Mouse (Mus musculus) cerebellum, adult 18-20 months (tissue): ENCODE measurements around the gene Odf2l.

Experiments used
- DNase-seq, 2 experiments: peaks; one replicate each; pipeline ENCODE4 v3.0.0; 2021

Gene Odf2l

GRCm38 (mm10) chr3:145142925-145143324 is 24.5 kb downstream of the Odf2l start:
- DNase-seq: no peak

- DNase-seq: no peak
These were observed 25.5 kb downstream of the Odf2l start for GRCm38 (mm10) chr3:145143856-145144255.

- DNase-seq: no peak
These were observed 28.5 kb downstream of the Odf2l start for GRCm38 (mm10) chr3:145146871-145147270.

GRCm38 (mm10) chr3:145147483-145147882 is 29.1 kb downstream of the Odf2l start:
- no peak for DNase-seq

- DNase-seq: no peak
These were observed 29.6 kb downstream of the Odf2l start for GRCm38 (mm10) chr3:145147952-145148351.

GRCm38 (mm10) chr3:145151092-145151491 is 32.7 kb downstream of the Odf2l start:
- no peak for DNase-seq

GRCm38 (mm10) chr3:145151933-145152332 is 33.5 kb downstream of the Odf2l start:
- no peak for DNase-seq

- no peak for DNase-seq
These were observed 38.5 kb downstream of the Odf2l start for GRCm38 (mm10) chr3:145156883-145157282.

GRCm38 (mm10) chr3:145158441-145158840 is 40.1 kb downstream of the Odf2l start:
- no peak for DNase-seq

GRCm38 (mm10) chr3:145166741-145167140 is 48.4 kb downstream of the Odf2l start:
- no peak for DNase-seq

- DNase-seq: no peak
These were observed 49.4 kb downstream of the Odf2l start for GRCm38 (mm10) chr3:145167766-145168165.

- no peak for DNase-seq
These were observed 50.7 kb downstream of the Odf2l start for GRCm38 (mm10) chr3:145168844-145169696.

- DNase-seq: no peak
These were observed 51.6 kb downstream of the Odf2l start for GRCm38 (mm10) chr3:145170028-145170427.

- no peak for DNase-seq
These were observed 52.4 kb downstream of the Odf2l start for GRCm38 (mm10) chr3:145170604-145171389.

- DNase-seq: no peak
These were observed 53.1 kb downstream of the Odf2l start for GRCm38 (mm10) chr3:145171390-145172060.

GRCm38 (mm10) chr3:145184645-145185044 is 66.3 kb downstream of the Odf2l start:
- DNase-seq: no peak

- DNase-seq: no peak
These were observed 73.6 kb downstream of the Odf2l start for GRCm38 (mm10) chr3:145191972-145192371.

GRCm38 (mm10) chr3:145195240-145195923 is 77.0 kb downstream of the Odf2l start:
- DNase-seq: no peak

GRCm38 (mm10) chr3:145198050-145198449 is 79.7 kb downstream of the Odf2l start:
- DNase-seq: no peak
